Mouse (Mus musculus): Measurements from ENCODE around the gene Bcl2l14.

GRCm38 (mm10) chr6:134434866-134435390 lies 38.8 kb downstream of the Bcl2l14 start:
- TF ChIP-seq CTCF (IDR thresholded peaks at IDR 0.05; ENCODE audit: borderline replicate concordance, control insufficient read depth, extremely low read depth, insufficient read depth, low read length, poor library complexity) (no peak), POLR2A (IDR thresholded peaks at IDR 0.05; ENCODE audit: control insufficient read depth, extremely low read depth, insufficient read depth, low read length, poor library complexity) (no peak)
